Mouse (Mus musculus): ENCODE results near the gene Ugt1a7c.

The Ugt1a7c gene

DNA sequence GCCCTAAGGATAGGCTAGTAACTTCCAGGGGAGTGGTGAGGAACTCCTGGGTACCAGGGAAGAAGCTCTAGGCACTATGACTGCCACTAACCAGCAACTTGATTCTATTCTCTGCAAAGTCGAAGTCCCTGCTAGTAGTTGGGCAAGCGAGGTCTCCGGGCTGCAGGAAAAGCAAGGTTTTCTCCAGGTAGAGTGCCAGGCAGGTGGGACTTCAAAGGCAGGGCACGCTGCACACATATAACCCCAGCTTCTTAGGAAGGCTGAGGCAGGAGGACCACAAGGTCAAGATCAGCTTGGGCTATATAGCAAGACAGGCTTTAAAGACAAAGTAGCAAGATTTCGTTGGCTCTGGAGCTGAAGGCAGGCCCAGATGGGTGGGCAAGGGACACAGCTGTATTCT lies 168.9 kb downstream of the Ugt1a7c start:
- in situ Hi-C loops (cut with MboI; ENCODE audit: low pct_unique_long_range_greater_than_20kb in 1 of 2, low sequenced_read_pairs in 2 of 2, unreplicated experiment in 1 of 2) = no loop called here

DNA sequence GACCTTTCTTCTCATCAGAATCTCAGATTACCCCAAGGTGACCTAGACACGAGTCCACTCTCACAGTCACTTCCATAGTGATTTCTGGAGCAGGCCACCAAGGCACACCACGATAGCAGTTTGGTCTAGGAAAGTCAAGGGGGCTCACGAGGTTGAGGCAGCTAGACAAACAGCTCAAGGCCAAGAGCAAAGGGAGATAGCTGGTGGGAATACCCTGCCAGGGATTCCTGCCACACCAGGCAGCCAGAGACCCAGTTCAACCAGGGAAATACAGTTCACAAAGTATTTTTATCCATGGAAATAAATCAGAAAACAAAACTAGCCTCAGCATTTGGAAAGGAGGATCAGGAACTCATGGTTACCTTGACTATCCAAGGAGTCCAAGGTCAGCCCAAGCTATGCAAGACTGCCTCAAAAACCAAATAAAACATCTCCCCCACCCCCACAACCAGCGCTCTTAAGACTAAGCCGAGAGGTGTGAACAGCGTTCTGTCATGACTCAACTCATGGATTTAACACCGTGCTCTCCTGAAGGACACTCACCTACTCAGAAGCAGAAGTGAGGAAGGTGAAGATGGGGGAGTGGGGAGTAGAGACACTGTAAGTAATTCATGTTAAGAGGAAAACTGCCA lies 169.5 kb downstream of the Ugt1a7c start:
- in situ Hi-C loops (cut with MboI; ENCODE audit: low pct_unique_long_range_greater_than_20kb in 1 of 2, low sequenced_read_pairs in 2 of 2, unreplicated experiment in 1 of 2) = no loop called here

DNA sequence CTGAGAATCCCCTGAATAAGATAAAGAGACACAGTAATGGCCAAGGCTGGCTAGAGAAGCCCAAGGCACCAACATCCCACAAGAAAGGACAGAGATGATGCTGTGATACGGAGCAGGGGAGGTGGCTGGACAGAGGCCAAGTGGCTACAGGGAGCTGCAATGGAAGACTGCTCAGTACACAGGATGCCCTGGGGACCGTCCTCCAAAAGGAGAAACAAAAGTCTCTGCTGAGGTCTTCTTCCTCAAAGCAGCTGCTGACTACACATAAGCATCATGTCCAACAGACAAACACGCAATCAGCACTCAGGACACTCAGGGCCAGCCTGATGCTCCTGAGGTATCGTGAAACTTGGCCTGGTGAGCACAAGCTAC lies 170.0 kb downstream of the Ugt1a7c start:
- in situ Hi-C loops (cut with MboI; ENCODE audit: low pct_unique_long_range_greater_than_20kb in 1 of 2, low sequenced_read_pairs in 2 of 2, unreplicated experiment in 1 of 2) = no loop called here

DNA sequence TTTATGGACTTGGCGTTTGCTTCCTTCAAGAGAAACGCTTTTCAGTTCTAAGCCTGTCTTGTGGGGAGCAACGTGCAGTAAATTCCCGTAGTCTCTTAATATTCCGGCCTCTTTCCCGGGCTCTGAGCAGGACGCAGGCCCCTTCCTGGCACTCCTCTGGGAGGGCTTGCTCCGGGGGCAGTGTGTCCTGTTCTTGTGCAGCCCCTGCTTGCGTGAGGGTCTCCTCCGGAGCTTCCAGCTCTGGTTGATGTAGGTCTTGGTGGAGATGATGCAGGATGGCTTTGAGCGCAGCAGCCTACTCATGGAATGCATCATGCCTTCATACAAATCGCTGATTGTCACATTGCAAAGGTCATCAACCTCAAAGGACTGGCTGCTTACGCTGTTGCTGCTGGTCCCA lies 171.3 kb downstream of the Ugt1a7c start:
- in situ Hi-C loops (cut with MboI; ENCODE audit: low pct_unique_long_range_greater_than_20kb in 1 of 2, low sequenced_read_pairs in 2 of 2, unreplicated experiment in 1 of 2) = no loop called here

DNA sequence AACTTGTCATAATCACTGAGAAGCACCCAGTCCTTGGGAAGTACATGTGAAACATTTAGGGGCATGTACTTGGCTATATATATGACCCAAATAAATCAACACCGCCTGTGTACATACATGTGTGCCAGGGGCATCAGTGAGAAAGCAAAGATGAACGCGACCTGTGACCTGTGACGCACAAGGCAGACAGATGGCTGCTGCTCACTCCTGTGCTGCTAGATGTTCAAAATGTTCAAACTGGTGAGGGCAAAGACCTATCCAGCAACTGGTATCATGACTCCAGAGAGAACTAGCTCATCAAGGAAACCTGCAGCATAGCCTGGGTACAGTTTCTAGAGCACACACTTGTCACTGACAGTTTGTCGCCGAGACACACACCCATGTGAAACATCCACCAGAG lies 172.6 kb downstream of the Ugt1a7c start:
- in situ Hi-C loops (cut with MboI; ENCODE audit: low pct_unique_long_range_greater_than_20kb in 1 of 2, low sequenced_read_pairs in 2 of 2, unreplicated experiment in 1 of 2) = no loop called here

DNA sequence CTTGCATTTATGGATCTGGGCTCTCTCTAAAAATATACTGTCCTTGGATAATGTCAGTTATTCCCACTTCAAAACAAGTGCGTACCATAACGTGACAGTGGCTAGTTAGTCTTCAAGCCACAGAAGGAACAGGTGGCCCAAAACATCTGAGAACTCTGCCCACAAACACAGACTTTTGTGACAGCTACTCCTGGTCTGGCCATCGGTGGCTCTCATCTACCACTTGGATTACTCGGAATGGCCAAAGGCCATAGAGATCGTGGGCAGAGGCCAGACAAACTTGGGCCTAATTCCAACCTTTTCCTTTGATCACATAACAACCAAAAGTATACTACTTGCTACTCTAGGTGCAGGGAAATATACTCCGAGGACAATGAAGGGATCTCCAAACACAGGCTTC lies 173.2 kb downstream of the Ugt1a7c start:
- in situ Hi-C loops (cut with MboI; ENCODE audit: low pct_unique_long_range_greater_than_20kb in 1 of 2, low sequenced_read_pairs in 2 of 2, unreplicated experiment in 1 of 2) = no loop called here
